Mouse (Mus musculus) kidney, adult 8-10 months (tissue): ENCODE measurements at regions not wholly inside any gene's neighbourhood (a gene's known extent, or its start where the extent isn't known, plus 50 kb on each side); places are given as distances from the start of the nearest gene placed in this dataset.
A peak's percentile ranks its signal among the peaks of the same experiment; 100 is the strongest.
"Not testable (repeated sequence)": the region's sequence is repeated elsewhere in the genome, so short reads cannot be mapped to it uniquely, and the experiment has no call there.

Experiments
- DNase-seq, 2 experiments: peaks; one replicate each; pipeline ENCODE4 v3.0.0; 2022

- DNase-seq = peak; percentile 86 to 89
Observed at GRCm38 (mm10) chr10:95773425-95773980, 69.2 kb downstream of the Gm33543 start.

GRCm38 (mm10) chr10:95772811-95773424, 69.8 kb downstream of the Gm33543 start:
- no peak for DNase-seq

GRCm38 (mm10) chr10:95768974-95769373, 73.8 kb downstream of the Gm33543 start:
- no peak for DNase-seq

GRCm38 (mm10) chr10:95767526-95768161, 75.1 kb downstream of the Gm33543 start:
- no peak for DNase-seq

- peak; percentile 74 to 81 for DNase-seq
Observed at GRCm38 (mm10) chr10:95764129-95764528, 78.6 kb downstream of the Gm33543 start.

GRCm38 (mm10) chr10:95762632-95763031, 80.1 kb downstream of the Gm33543 start:
- peak; percentile 35 to 53 for DNase-seq

- no peak for DNase-seq
Observed at GRCm38 (mm10) chr10:95761969-95762368, 80.8 kb downstream of the Gm33543 start.

GRCm38 (mm10) chr10:95760121-95760870, 82.4 kb downstream of the Gm33543 start:
- no peak for DNase-seq

GRCm38 (mm10) chr10:95758181-95758580, 84.5 kb downstream of the Gm33543 start:
- DNase-seq = no peak

- no peak for DNase-seq
Observed at GRCm38 (mm10) chr10:95755429-95755828, 82.2 kb upstream of the Anapc15-ps start.

- DNase-seq = no peak
Observed at GRCm38 (mm10) chr10:95753396-95753905, 80.2 kb upstream of the Anapc15-ps start.

GRCm38 (mm10) chr10:95748360-95748759, 75.1 kb upstream of the Anapc15-ps start:
- DNase-seq = no peak

GRCm38 (mm10) chr10:95747939-95748338, 74.7 kb upstream of the Anapc15-ps start:
- no peak for DNase-seq

GRCm38 (mm10) chr10:95745834-95746620, 72.8 kb upstream of the Anapc15-ps start:
- DNase-seq = no peak

- DNase-seq = no peak
Observed at GRCm38 (mm10) chr10:95745254-95745653, 72.0 kb upstream of the Anapc15-ps start.

- DNase-seq = no peak
Observed at GRCm38 (mm10) chr10:95743627-95744026, 70.4 kb upstream of the Anapc15-ps start.

- no peak for DNase-seq
Observed at GRCm38 (mm10) chr10:95739421-95739820, 66.2 kb upstream of the Anapc15-ps start.

- DNase-seq = not testable (repeated sequence)
Observed at GRCm38 (mm10) chr10:95736743-95737142, 63.5 kb upstream of the Anapc15-ps start.

GRCm38 (mm10) chr10:95731001-95731400, 57.8 kb upstream of the Anapc15-ps start:
- no peak for DNase-seq

GRCm38 (mm10) chr10:95729890-95730289, 56.6 kb upstream of the Anapc15-ps start:
- peak; percentile 52 to 75 for DNase-seq

- DNase-seq = peak; percentile 93 to 94
Observed at GRCm38 (mm10) chr10:95725910-95726309, 52.7 kb upstream of the Anapc15-ps start.

- DNase-seq = no peak
Observed at GRCm38 (mm10) chr10:95725349-95725748, 52.1 kb upstream of the Anapc15-ps start.
